25 mouse cellular contexts compared by ENCODE assay signal in the genomic region with DNA sequence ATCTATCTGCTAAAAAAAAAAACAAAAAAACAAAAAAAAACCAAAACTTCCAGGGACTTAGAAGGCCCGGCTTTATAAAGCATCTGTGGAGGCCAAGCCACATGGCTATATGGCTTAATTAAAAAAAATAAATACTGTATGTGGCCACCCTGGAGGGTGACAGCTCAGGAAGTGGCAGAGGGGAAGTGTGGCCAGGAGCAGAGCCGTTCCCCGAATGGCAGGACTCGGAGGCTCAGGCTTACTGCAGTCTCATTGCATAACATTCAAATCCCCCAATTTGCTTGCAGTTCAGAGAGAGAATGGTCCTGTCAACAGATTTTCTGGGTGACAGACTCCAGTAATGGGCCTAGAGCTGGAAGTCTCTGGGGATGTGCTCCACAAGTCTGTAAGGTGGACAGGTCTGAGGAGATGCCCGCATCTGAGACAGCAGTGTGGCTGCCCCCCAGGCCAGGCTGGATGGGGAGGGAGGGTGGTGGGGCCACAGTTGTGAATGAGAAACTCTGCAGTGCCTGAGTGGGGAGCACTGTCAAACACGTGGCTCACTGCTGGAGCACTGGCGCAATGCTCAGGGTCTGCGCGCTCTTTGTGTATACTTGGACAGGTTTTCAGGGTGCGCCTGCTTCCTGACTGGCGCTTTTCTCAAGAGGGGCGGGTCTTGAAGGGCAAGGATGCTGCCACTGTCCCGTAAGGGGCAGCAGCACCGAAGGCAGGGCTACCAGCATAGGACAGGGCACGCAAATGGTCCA.
A peak's percentile ranks its signal among the peaks of the same experiment; 100 is the strongest.
DNase-seq lines count a peak whose midpoint lies in the region; ATAC-seq lines count a peak whose summit lies in the region.
"Had no signal": no experiment of that assay in that cellular context is flagged by ENCODE, and none has a peak within 500 bp of the region (broad histone marks: within the 10 kb centered on the region; RNA-seq: fewer than 3 reads in every experiment).

No protein-coding gene starts in this region.

- 63% methylated on average over 15 of the region's 15 CpGs for WGBS in forebrain, embryonic 14.5 days
- WGBS in forebrain, embryonic 11.5 days, result 73% methylated on average over 15 of the region's 15 CpGs
- 72% methylated on average over 15 of the region's 15 CpGs for WGBS in midbrain, embryonic 15.5 days
- 81% methylated on average over 15 of the region's 15 CpGs for WGBS in midbrain, embryonic 10.5 days

- peak; percentile 47 for DNase-seq in forebrain, embryonic 14.5 days (ENCODE audit: low spot score)
- DNase-seq in forebrain, embryonic 11.5 days (ENCODE audit: low spot score), result no peak
- no peak for DNase-seq in midbrain, embryonic 10.5 days (ENCODE audit: low spot score)
- DNase-seq in retina, postnatal 1 day, result peak; percentile 28
- no peak for DNase-seq in adrenal gland, adult 8-10 months
- DNase-seq: adrenal gland, postnatal 25 days; cerebellum, adult 2 months; cerebellum, postnatal 36 days; gastrocnemius, adult 2 months; heart, adult 11 months; heart, postnatal 14 days; kidney, postnatal 36 days; layer of hippocampus, adult 9-11 months; right cerebral cortex, postnatal 14 days; spleen, adult 18-20 months; thymus, adult 2 months had no signal

- H3K27me3 ChIP-seq in forebrain, embryonic 14.5 days (replicated peaks; ENCODE audit: control insufficient read depth, insufficient read depth, low read length), result no peaks in the 10 kb centered on the region
- no peaks in the 10 kb centered on the region for H3K27me3 ChIP-seq in forebrain, embryonic 11.5 days (ENCODE audit: control insufficient read depth, insufficient read depth, low read length)
- H3K27me3 ChIP-seq in midbrain, embryonic 15.5 days (replicated peaks), result no peaks in the 10 kb centered on the region
- no peaks in the 10 kb centered on the region for H3K27me3 ChIP-seq in midbrain, embryonic 10.5 days (ENCODE audit: low read depth, poor library complexity, severe bottlenecking)
- H3K27me3 ChIP-seq: heart, embryonic 12.5 days; liver, embryonic 12.5 days; neural tube, embryonic 12.5 days; stomach, embryonic 15.5 days had no signal

- no peak overlapping the region; the same call in 1 of the 2 replicates for H3K27ac ChIP-seq in forebrain, embryonic 14.5 days (ENCODE audit: low read depth, low read length)
- no peak overlapping the region for H3K27ac ChIP-seq in forebrain, embryonic 11.5 days (ENCODE audit: low read depth, low read length)
- H3K27ac ChIP-seq in midbrain, embryonic 15.5 days, result peak overlapping the region; percentile 40; the same call in 1 of the 2 replicates
- no peak overlapping the region for H3K27ac ChIP-seq in midbrain, embryonic 10.5 days (replicated peaks)
- H3K27ac ChIP-seq: gastrocnemius, adult 2 months; macrophage; neural tube, embryonic 12.5 days; stomach, embryonic 15.5 days had no signal

- H3K4me2 ChIP-seq in forebrain, embryonic 14.5 days (ENCODE audit: low read length), result no peak overlapping the region
- H3K4me2 ChIP-seq in forebrain, embryonic 11.5 days (ENCODE audit: low read depth, low read length, severe bottlenecking), result no peak overlapping the region
- no peak overlapping the region for H3K4me2 ChIP-seq in midbrain, embryonic 15.5 days
- H3K4me2 ChIP-seq: heart, embryonic 12.5 days; neural tube, embryonic 12.5 days; stomach, embryonic 15.5 days had no signal

- H3K4me1 ChIP-seq in forebrain, embryonic 14.5 days (ENCODE audit: control insufficient read depth, insufficient read depth, low read length), result peaks cover 7% of the 10 kb centered on the region
- no peaks in the 10 kb centered on the region for H3K4me1 ChIP-seq in forebrain, embryonic 11.5 days (replicated peaks; ENCODE audit: control insufficient read depth, insufficient read depth, low read length)
- peaks cover 24% of the 10 kb centered on the region for H3K4me1 ChIP-seq in midbrain, embryonic 15.5 days
- peaks cover 24% of the 10 kb centered on the region for H3K4me1 ChIP-seq in midbrain, embryonic 10.5 days
- H3K4me1 ChIP-seq: stomach, embryonic 15.5 days had no signal

- no peak overlapping the region for H3K9ac ChIP-seq in forebrain, embryonic 14.5 days (ENCODE audit: low read length)
- no peak overlapping the region for H3K9ac ChIP-seq in forebrain, embryonic 11.5 days (ENCODE audit: low read length)
- H3K9ac ChIP-seq in midbrain, embryonic 15.5 days, result no peak overlapping the region
- H3K9ac ChIP-seq: heart, embryonic 12.5 days; liver, embryonic 12.5 days; neural tube, embryonic 12.5 days; stomach, embryonic 15.5 days had no signal

- H3K4me3 ChIP-seq in forebrain, embryonic 14.5 days (ENCODE audit: low read depth, low read length), result no peak overlapping the region
- no peak overlapping the region for H3K4me3 ChIP-seq in forebrain, embryonic 11.5 days (ENCODE audit: low read depth, low read length)
- H3K4me3 ChIP-seq in midbrain, embryonic 15.5 days, result no peak overlapping the region
- no peak overlapping the region for H3K4me3 ChIP-seq in midbrain, embryonic 10.5 days
- H3K4me3 ChIP-seq: gastrocnemius, adult 2 months; heart, embryonic 12.5 days; liver, embryonic 12.5 days; neural tube, embryonic 12.5 days; stomach, embryonic 15.5 days had no signal

- ATAC-seq in forebrain, embryonic 14.5 days, result peak; percentile 33
- ATAC-seq in forebrain, embryonic 11.5 days (replicated peaks; ENCODE audit: low FRiP score), result no peak
- 0 out of 2 replicates have a peak, but pooled peaks have one; percentile 17 for ATAC-seq in midbrain, embryonic 15.5 days (replicated peaks)
- peak; percentile 86 to 92 for ATAC-seq in hematopoietic stem cell, adult 5-6 weeks (replicated peaks in 1 of 2; ENCODE audit: insufficient read depth in 1 of 2, low FRiP score in 2 of 2, low TSS enrichment in 1 of 2, low read depth in 1 of 2, poor library complexity in 2 of 2, severe bottlenecking in 2 of 2)
- no peak for ATAC-seq in megakaryocyte-erythroid progenitor cell, adult 5-6 weeks (replicated peaks; ENCODE audit: low FRiP score, low TSS enrichment, poor library complexity, severe bottlenecking)
- ATAC-seq: liver, embryonic 12.5 days had no signal

- no peaks in the 10 kb centered on the region for H3K9me3 ChIP-seq in forebrain, embryonic 14.5 days (replicated peaks; ENCODE audit: control insufficient read depth, low read length)
- no peaks in the 10 kb centered on the region for H3K9me3 ChIP-seq in forebrain, embryonic 11.5 days (ENCODE audit: control insufficient read depth, low read length)
- no peaks in the 10 kb centered on the region for H3K9me3 ChIP-seq in midbrain, embryonic 15.5 days
- H3K9me3 ChIP-seq in midbrain, embryonic 10.5 days (replicated peaks), result no peaks in the 10 kb centered on the region
- H3K9me3 ChIP-seq: heart, embryonic 12.5 days; liver, embryonic 12.5 days; neural tube, embryonic 12.5 days; stomach, embryonic 15.5 days had no signal

- no peaks in the 10 kb centered on the region for H3K36me3 ChIP-seq in forebrain, embryonic 14.5 days (ENCODE audit: control insufficient read depth, insufficient read depth, low read length)
- no peaks in the 10 kb centered on the region for H3K36me3 ChIP-seq in forebrain, embryonic 11.5 days (ENCODE audit: control insufficient read depth, insufficient read depth, low read length)
- H3K36me3 ChIP-seq in midbrain, embryonic 15.5 days (replicated peaks), result no peaks in the 10 kb centered on the region
- H3K36me3 ChIP-seq in midbrain, embryonic 10.5 days, result no peaks in the 10 kb centered on the region
- H3K36me3 ChIP-seq: G1E; heart, embryonic 12.5 days; liver, embryonic 12.5 days; neural tube, embryonic 12.5 days; stomach, embryonic 15.5 days had no signal

Comparison
In these comparisons a context has a peak if more than half of its experiments do, and no peak if none do; other contexts are left out.
1. ATAC-seq: peak in forebrain, embryonic 14.5 days (single experiment), midbrain, embryonic 15.5 days (single experiment) and hematopoietic stem cell, adult 5-6 weeks (2 of 2); none in forebrain, embryonic 11.5 days (single experiment) and megakaryocyte-erythroid progenitor cell, adult 5-6 weeks (single experiment).
2. DNase-seq: peak in forebrain, embryonic 14.5 days (single experiment) and retina, postnatal 1 day (single experiment); none in forebrain, embryonic 11.5 days (single experiment), midbrain, embryonic 10.5 days (single experiment) and adrenal gland, adult 8-10 months (single experiment).